Mouse (Mus musculus) heart, adult 9 months (tissue): ENCODE results near the gene Tut1.
"Not testable (repeated sequence)": the region's sequence is repeated elsewhere in the genome, so short reads cannot be mapped to it uniquely, and the experiment has no call there.

Experiments
- DNase-seq, 2 experiments: peaks; one replicate each; pipeline ENCODE4 v3.0.0; 2022; ENCODE audit warnings: low spot score in 2 of 2

Tut1 gene

DNA sequence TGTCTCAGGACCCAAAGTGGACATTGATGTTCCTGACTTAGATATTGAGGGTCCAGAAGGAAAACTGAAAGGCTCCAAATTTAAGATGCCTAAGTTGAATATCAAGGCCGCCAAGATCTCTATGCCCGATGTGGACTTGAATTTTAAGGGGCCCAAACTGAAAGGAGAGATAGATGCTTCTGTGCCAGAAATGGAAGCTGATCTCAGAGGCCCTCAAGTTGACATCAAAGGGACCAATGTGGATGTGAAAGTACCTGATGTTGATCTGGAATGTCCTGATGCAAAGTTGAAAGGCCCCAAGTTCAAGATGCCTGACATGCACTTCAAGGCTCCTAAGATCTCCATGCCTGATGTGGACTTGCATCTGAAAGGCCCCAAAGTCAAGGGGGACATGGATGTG lies 53.3 kb downstream of the Tut1 start:
- not testable (repeated sequence) for DNase-seq
